Mouse (Mus musculus): ENCODE measurements around the gene Vim.
"Not testable (repeated sequence)": the region's sequence is repeated elsewhere in the genome, so short reads cannot be mapped to it uniquely, and the experiment has no call there.

Gene Vim

DNA sequence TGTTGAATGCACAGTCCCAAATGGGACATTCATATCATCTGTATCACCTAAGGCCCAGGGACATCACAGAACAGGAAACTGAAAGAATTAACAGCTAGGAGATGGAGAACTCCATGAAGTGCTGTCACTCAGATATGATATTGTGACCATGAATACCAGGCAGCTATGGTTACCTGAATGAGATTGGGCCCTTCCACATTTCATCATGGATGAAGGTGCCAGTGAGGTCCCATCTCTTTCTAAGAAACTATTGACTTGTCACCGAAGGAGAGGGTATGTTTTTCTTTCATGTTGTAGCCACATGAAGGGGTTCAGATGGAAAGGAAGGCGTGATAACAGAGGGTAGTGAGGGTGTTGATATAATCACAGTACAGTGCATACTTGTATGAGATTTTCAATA lies 13.3 kb upstream of the Vim start:
- DNase-seq (ENCODE audit: low spot score in 2 of 2) = no peak

DNA sequence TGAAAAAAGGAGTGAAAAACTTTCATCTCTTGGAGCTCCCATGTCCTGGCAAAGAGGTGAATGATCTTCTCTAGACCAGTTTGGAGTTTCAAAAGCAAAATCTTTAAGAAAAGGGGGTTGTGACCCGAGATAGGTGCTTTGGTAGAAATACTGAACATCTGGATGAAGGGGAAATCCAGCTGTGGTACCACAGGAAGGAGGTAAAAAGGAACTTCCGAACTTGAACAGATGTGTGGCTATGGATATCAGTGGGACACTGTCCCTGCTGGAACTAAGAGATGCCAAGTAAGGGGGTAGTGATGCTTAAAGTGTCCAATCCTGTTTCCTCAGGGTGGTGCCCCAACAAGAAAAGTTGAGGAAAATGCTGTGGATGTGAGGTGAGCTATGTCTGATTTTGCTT lies 3.6 kb upstream of the Vim start:
- no peak for DNase-seq (ENCODE audit: low spot score in 2 of 2)

DNA sequence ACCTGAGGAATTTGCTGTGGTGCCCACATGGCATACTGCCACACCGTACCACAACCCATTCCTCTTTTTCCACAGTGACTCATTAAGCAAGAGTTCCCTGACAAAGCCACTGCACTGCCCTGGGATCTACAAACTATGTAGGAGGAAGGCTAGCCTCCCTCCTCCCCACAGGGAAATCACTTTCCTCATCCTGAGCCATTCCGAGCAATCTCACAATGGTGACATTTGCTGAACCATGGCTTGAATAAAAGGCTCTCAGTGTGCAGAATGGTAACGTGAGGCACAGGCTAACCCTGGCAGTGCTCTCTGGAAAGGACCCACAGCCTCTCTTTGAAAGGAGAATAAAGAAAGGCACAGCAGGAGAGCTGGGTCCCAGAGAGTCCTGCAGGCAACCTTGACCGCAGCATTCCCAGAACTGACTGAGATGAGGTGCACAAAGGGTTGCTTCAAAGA lies 1.6 kb upstream of the Vim start:
- DNase-seq (ENCODE audit: low spot score in 2 of 2) = no peak

DNA sequence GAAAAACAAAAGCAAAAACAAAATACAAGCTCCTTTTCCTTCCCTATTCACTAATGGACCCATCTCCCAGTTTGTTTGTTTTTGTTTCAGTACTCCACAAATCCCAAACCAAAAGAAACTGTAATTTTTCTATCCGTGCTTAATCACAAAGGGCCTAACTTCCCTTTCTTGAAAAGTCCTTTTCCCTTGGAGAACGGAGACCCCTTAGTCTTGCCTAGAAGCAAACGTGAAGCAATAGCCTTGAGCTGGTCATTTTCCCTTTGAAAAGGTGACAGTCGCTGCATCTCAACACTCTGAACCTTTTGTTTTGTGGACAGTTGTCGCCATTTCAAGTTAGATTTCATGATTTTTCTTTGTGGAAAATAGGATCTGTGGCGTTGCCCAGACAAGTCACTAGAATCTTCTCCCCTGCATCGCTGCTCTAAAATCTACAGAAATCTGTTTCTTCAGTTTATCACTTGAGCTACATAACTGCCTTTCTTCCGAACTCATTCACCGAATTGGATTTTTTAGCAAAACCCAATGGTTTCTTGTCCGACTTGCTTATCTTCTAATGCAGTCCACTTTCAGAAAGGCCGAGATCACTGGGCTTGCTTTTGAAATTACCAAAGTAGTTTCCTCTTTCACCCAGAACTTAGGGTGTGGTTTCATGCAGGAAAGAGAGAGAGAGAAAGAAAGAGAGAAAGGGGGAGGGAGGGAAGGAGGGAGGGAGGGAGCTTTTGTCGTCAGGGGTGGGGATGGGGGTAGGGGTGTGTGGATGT lies 900 bp upstream of the Vim start:
- DNase-seq (ENCODE audit: low spot score in 2 of 2) = no peak

DNA sequence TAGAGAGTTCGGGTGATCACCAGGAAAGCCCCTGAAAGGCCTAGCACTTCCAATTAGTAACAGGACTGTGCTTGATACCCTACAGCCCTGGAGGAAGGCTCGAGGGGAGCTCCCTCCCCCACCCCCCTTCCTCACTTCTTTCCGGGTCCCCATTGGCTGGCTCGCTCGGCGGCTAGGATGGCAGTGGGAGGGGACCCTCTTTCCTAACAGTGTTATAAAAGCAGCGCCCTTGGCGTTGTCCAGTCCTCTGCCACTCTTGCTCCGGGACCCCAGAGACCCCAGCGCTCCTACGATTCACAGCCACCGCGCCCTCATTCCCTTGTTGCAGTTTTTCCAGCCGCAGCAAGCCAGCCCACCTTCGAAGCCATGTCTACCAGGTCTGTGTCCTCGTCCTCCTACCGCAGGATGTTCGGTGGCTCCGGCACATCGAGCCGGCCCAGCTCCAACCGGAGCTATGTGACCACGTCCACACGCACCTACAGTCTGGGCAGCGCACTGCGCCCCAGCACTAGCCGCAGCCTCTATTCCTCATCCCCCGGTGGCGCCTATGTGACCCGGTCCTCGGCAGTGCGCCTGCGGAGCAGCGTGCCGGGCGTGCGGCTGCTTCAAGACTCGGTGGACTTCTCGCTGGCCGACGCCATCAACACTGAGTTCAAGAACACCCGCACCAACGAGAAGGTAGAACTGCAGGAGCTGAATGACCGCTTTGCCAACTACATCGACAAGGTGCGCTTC lies 506 bp downstream of the Vim start:
- DNase-seq (ENCODE audit: low spot score in 2 of 2) = peak; percentile 61 to 66

DNA sequence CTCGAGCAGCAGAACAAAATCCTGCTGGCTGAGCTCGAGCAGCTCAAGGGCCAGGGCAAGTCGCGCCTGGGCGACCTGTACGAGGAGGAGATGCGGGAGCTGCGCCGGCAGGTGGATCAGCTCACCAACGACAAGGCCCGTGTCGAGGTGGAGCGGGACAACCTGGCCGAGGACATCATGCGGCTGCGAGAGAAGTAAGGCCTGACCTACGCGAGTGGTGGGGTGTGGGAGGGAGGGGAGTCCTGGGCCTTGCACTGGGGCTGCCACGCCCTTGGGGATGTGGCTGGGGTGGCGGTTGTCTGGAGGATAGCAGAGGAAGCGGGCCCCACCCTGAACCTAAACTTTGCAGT lies 1.0 kb downstream of the Vim start:
- peak; percentile 27 to 71 for DNase-seq (ENCODE audit: low spot score in 2 of 2)

DNA sequence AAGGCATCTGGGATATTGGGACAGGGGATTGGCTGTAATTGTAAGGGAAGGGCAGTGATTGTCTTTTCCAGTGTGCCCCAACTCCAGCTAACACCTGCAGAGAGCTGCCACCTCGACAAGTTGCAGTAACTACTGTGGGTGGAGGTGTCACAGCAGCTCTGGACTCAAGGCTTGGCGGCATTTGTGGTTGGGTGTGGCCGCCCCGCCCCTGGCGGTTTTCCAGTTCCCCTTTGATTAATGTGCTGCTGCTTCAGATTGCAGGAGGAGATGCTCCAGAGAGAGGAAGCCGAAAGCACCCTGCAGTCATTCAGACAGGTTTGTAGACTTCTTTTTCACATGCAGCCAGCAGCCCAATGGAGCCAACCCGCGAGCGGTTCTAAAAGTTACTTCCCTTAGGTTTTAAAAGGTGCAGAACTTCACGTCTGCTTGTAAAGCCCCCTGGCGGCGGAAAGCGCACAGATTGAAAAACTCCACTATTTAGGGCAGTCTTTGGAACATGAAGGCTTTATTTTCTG lies 1.6 kb downstream of the Vim start:
- peak; percentile 56 to 82 for DNase-seq (ENCODE audit: low spot score in 2 of 2)

DNA sequence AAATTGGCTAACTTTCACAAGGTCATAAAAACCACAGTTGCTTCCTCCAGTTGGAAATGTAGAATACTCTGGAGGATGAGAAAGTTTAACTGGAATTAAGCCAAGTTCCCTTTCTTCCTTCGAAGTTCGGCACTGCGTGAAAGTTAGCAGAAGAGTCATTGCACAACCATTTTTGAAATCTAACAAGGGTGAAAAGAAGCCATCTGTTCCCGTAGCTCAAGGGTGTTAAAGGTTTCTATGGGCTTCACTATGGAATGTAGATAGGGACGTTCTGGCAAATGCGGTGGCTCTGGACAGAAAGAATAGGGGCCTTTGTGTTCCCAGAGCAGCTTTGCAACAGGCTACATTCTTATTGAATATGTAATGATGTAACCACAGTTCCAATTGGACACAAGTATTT lies 2.2 kb downstream of the Vim start:
- no peak for DNase-seq (ENCODE audit: low spot score in 2 of 2)

DNA sequence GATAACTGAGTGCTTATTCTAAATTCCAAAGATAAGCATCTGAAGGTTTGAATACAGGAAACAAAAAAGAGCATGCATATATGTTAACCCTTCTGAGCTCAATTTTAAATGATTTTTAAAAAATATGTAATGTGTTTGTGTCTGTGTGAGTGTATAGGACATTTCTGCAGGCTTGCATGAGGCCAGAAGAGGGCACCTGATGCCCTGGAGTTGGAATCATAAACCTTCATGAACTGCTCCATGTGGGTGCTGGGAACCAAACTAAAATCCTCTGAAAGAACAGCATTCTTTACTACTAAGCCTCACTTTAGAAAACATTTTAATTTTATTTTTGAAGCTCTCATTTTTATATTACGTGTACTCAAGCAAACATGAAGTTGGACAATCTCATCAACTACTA lies 3.7 kb downstream of the Vim start:
- no peak for DNase-seq (ENCODE audit: low spot score in 2 of 2)

DNA sequence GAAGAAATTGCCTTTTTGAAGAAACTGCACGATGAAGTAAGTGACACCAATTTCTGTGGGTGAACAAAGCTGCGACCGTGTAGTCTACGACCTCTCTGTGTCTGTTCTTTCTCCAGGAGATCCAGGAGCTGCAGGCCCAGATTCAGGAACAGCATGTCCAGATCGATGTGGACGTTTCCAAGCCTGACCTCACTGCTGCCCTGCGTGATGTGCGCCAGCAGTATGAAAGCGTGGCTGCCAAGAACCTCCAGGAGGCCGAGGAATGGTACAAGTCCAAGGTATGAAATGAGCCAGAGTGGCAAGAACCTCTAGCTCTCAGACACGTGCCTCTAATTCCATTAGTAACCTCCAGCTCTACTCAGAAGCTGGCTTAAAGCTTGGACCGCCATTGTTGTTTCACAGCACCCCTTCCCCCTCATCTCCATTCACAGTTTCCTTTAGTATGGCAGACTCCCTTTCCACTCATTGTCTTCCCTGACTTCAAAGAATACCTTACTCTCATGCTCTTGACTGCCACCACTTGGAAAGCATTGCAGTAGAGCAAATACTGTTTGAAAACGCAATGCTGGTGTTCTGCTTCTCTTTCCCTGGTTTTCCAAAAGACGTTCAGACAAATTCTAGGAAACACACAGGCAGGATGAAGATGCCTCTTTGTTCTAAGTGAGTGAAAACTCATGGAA lies 4.9 kb downstream of the Vim start:
- no peak for DNase-seq (ENCODE audit: low spot score in 2 of 2)

DNA sequence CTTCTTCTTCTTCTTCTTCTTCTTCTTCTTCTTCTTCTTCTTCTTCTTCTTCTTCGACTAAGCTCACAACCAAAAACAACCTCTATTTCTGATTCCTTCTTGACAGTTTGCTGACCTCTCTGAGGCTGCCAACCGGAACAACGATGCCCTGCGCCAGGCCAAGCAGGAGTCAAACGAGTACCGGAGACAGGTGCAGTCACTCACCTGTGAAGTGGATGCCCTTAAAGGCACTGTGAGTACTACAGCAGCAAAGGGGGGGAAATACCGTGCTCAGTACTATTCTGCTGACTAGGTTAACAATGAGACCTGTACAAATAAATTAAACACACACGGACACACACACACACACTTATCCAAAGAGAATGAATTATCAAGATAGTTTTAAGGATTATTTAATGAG lies 5.6 kb downstream of the Vim start:
- no peak for DNase-seq (ENCODE audit: low spot score in 2 of 2)

DNA sequence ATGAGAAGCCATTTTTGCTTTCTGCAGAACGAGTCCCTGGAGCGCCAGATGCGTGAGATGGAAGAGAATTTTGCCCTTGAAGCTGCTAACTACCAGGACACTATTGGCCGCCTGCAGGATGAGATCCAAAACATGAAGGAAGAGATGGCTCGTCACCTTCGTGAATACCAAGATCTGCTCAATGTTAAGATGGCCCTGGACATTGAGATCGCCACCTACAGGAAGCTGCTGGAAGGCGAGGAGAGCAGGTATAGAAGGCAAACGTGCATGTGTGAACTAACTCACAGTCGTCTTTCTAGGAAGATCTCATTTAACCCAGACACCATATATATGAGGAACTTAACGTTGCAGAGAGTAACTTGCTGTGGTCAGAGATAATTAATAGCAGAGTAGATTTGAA lies 6.3 kb downstream of the Vim start:
- peak in 1 of 2 experiments; percentile 53 for DNase-seq (ENCODE audit: low spot score in 2 of 2)

DNA sequence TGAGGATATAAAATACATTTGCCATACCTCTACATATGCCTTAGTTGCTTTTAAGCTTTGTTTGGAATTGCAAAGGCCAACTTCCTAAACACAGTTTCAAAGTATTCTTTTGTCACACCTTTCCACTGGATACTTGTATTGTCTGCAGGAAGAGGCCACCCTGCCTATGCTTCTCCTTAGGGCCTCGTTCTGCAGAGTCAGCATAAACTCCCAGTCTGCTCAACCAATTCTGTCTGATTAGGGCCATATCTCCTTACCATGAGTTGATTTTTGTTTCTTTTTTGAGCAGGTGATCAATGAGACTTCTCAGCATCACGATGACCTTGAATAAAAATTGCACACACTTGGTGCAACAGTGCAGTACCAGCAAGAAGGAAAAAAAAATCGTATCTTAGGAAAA lies 8.5 kb downstream of the Vim start:
- no peak for DNase-seq (ENCODE audit: low spot score in 2 of 2)

DNA sequence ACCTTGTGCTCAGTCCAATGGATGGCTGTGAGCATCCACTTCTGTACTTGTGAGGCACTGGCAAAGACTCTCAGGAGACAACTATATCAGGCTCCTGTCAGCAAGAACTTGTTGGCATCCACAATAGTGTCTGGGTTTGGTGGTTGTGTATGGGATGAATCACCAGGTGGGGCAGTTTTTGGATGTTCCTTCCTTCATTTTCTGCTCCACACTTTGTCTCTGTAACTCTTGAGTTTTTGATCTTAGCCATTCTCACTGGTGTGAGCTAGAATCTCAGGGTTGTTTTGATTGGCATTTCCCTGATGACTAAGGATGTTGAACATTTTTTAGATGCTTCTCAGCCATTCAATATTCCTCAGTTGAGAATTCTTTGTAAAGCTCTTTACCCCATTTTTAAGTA lies 10.0 kb downstream of the Vim start:
- DNase-seq (ENCODE audit: low spot score in 2 of 2) = not testable (repeated sequence)

DNA sequence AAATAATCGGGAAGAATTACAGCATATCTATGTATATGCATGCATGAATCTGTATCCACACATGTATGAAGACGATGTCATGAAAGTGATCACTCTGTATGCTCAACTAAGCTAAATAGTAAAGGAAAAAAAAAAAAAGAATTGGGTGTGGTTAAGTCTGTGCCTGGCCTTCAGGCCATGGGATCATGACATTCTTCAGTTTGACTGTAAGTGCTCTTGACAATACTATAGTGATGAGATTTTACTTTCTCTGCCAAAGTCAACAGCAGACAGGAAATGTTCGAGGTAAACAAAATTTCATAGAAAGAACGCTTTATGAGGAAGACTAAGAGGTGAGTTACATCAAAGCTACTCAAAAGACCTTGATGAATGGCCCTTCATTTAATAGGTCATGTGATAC lies 19.6 kb downstream of the Vim start:
- DNase-seq (ENCODE audit: low spot score in 2 of 2) = no peak

DNA sequence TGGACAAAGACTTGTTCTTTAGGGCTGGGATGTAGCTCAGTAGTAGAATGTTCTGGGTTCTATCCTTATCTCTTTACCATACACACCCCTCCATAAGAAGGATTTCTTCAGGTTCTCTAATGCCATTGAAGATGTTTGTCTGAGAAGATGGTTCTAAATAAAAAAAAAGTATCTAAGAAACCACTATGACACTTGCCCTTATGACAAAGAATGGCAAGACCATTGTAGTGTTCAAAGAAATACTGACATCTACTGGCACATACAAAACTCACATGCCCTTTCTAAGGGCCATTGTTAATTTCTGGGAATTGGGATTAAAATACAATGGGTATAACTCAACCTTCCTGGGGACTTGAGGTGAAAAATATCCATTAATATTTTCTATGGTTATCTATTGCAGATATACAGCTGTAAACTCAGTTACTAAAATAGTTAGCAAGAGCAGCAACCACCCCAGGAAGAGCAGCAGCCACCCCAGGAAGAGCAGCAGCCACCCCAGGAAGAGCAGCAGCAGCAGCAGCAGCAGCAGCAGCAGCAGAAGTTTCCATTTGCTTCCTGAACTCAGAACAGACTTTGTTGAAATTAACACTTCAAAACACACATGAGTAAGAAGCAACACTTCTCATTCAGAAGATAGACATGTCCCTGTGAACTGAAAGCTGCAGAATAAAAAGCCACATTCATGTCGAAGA lies 23.4 kb downstream of the Vim start:
- no peak for DNase-seq (ENCODE audit: low spot score in 2 of 2)

DNA sequence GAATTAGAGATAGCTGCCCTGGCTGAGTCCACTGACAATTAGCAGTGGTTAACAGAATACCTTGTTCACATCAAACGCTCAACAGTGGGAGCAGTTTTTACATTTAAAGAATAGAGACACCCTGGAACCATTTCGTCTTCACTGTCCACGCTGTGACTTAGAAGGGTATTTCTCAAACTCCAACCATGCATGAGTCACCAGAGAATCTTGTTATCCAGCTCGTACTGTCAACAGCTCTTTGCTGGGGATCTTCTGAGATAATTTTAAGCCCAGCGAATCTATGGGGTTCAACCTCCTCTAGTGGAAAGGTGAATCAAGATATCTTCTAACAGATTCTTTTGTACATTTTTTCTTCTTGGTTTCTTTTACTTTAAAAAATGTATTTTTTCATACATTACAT lies 24.4 kb downstream of the Vim start:
- no peak for DNase-seq (ENCODE audit: low spot score in 2 of 2)

DNA sequence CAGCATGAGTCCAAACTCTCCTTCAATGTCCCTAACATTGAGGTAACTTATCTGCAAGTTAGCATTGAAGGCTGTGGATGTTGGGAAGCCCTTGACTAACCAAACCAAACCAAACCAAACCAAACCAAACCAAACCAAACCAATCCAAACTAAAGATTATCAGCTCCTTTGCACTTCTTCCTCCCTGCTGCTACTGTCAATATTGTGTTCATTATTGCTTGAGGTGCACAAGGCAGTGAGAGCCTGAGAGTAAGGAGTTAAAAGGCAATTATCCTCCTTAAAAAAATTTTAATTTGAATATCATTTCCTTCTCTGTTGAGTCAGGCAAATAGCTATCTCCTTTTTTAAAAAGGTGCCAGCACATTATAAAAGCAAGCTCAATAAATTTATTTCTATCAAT lies 29.4 kb downstream of the Vim start:
- no peak for DNase-seq (ENCODE audit: low spot score in 2 of 2)

DNA sequence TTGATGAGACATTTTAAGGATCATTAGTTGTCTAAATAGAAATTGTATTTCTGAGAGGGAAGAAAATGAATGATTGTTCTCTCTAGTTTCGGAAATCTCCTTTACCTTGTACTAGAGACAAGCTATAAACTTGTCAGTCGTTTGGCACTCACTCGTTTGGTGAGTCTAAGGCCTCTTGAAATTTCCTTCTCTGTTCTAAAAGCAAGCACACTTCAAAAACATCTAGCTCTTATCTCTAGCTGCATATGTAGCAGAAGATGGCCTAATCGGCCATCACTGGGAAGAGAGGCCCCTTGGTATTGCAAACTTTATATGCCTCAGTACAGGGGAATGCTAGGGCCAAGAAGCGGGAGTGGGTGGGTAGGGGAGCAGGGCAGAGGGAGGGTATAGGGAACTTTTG lies 29.9 kb downstream of the Vim start:
- not testable (repeated sequence) for DNase-seq (ENCODE audit: low spot score in 2 of 2)

DNA sequence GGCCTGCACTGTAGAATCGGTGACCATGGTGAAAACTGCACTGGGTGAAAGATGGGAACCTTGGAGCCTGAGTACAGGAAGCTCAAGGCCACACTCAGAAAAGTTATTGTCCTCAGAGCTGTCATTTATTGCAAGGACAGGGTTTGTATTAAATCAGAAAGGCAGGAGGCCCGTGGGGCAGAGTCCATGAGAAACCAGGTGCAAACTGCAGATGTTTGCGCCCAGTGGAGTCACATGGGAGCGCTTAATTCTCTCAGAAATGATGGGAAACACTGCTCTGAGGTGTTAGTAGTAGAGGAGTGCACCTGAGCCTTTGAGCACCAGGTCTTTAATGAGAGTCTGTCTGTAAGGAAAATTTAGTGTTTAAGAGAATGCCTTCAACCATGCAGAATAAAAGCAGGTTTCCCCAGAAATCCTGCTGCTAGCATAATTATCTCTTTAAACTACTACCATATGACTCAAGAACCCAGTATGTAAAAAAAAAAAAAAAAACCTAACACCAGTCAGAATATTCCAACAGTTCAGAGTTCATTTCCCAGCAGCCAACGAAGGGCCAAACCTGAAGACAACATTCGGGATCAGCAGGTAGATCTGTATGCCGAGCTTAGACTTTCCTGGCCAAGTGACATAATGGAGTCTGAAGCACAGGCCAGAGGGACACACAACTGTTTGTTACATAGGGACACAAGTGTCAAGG lies 56.6 kb downstream of the Vim start:
- no peak for DNase-seq (ENCODE audit: low spot score in 2 of 2)

Measured in spleen, postnatal 10 days (tissue).